Mouse (Mus musculus) ES-Bruce4 (cell line): ENCODE results near the gene Cmc1.

Experiments used
- CTCF ChIP-seq: IDR thresholded peaks from one replicate; pipeline ENCODE4 v1.8.1; 2011; ENCODE audit warnings: low read depth, low read length
- POLR2A ChIP-seq: IDR thresholded peaks from one replicate; pipeline ENCODE4 v1.8.1; 2011; ENCODE audit warnings: low read length; ENCODE audit not compliant: insufficient read depth

- no peak for TF ChIP-seq CTCF
- no peak for TF ChIP-seq POLR2A
Measured at GRCm38 (mm10) chr9:118101802-118102201, 48.2 kb downstream of the Cmc1 start.
